Mouse (Mus musculus) bone marrow, adult 2 months (tissue): ENCODE data around the gene Hsp90ab1.

Source experiments
- CTCF ChIP-seq: fragments of 200-500 bp; IDR thresholded peaks from 2 replicates; pipeline ENCODE4 v1.5.1; 2011; ENCODE audit warnings: low read length, control low read depth; ENCODE audit not compliant: control insufficient read depth, insufficient read depth
- POLR2A ChIP-seq: fragments of 200-500 bp; IDR thresholded peaks from 2 replicates; pipeline ENCODE4 v1.6.1; 2011; ENCODE audit warnings: low read depth, mild to moderate bottlenecking, control low read depth, low read length, borderline replicate concordance; ENCODE audit not compliant: control insufficient read depth

DNA sequence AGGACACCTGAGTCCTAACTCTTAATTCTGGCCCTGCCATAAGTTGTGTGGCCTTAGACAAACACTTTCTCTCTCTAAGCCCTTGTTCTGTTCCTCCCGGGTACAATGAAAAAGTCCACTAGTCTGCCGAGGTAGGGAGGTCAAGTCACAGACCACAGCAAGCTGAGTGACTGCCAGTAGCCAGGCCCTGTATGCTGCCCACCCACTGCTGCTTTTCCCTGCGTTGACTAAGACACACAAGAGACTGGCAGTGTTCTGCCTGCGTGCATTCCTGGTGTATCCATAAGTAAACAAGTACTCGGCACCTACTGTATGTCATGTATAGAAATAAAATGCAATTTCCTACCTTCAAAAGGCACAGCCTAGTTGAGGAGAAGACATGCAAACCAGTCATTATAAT is 22.8 kb downstream of the Hsp90ab1 start:
- TF ChIP-seq CTCF (no peak), POLR2A (no peak)
